Mouse (Mus musculus): ENCODE measurements around the gene Zmynd15. TPM values are rescaled to one million over a fixed set of nuclear protein-coding genes. Genes with fewer than 3 reads are reported as not detected.

The Zmynd15 gene
- polyA plus RNA-seq, 1 experiment = 31.2 TPM

DNA sequence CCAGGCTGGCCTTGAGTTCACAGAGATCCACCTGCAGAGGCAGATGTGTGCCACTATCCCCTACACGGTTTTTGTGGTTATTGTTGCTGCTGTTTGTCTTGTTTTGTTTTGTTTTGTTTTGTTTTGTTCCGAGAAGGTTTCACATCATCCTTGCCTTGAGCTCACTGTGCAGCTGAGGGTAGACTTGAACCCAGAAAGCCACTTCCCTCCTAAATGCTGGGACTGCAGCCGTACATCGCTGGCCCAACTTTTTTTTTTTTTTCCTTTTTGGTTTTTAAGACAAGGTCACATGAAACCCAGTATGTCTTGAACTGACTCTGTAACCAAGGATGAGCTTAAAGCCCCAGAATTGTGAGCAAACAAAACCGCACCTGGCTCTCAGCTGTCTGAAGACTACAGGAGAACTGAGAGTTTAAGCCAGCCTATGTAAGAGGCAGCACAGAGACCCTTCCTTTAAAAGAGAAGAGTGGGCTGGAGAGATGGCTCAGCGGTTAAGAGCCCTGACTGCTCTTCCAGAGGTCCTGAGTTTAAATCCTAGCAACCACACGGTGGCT is 47.8 kb downstream of the Zmynd15 start:
- Histone ChIP-seq H3K4me1 (replicated peaks; ENCODE audit: control insufficient read depth, insufficient read depth, low read length) (peaks cover 17% of the 10 kb centered on the region), H3K36me3 (ENCODE audit: control insufficient read depth, insufficient read depth, low read length) (no peaks in the 10 kb centered on the region), H3K4me3 (ENCODE audit: control insufficient read depth, insufficient read depth, low read length) (no peak overlapping the region), H3K27ac (ENCODE audit: control insufficient read depth, insufficient read depth, low read length) (peak overlapping the region; percentile 73; the same call in 1 of the 2 replicates), H3K27me3 (ENCODE audit: control insufficient read depth, insufficient read depth, low read length) (no peaks in the 10 kb centered on the region)
- peak; percentile 46 for DNase-seq
- TF ChIP-seq CTCF (IDR thresholded peaks at IDR 0.05; ENCODE audit: borderline replicate concordance, control insufficient read depth, extremely low read depth, insufficient read depth, low read length, poor library complexity) (no peak), POLR2A (IDR thresholded peaks at IDR 0.05; ENCODE audit: control insufficient read depth, extremely low read depth, insufficient read depth, low read length, poor library complexity) (no peak)
- WGBS = 55% methylated on average over 7 of the region's 7 CpGs

DNA sequence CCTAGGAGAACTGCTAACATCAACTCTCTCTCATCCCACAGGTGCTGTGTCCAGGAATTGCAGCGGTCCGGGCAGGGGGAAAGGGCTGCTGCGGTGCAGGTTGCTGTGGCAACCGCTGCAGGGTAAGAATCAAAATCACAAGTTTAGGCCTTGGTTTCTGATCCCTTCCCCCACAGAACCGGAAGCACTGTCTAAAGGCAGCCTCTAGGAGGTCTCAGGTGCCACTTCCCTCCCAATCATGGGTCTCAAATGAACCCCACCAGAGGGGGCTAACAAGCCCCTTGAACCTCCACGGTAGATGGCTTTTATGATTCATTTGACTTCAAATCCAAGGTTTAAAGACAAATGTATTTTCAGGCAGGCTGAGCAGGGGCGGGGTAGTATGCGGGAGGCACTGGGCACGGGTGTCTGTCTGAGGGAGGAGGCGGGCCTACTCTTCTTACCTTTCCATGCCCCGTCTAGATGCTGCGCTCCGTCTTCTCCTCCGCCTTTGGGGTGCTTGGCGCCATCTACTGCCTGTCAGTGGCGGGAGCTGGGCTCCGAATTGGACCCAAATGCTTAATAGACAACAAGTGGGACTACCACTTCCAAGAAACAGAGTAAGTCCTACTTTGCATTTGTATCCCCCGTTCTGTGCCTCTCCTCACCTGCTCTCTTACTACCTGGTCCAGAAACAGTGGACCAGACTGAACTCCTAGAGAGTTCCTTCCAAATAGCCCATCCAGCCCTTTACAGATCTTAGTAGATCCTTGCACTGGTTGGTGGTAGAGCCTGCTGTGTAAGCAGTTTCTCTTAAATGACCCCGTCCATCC is 50.7 kb downstream of the Zmynd15 start:
- H3K27ac ChIP-seq (ENCODE audit: control insufficient read depth, insufficient read depth, low read length) = no peak overlapping the region
- H3K27me3 ChIP-seq (ENCODE audit: control insufficient read depth, insufficient read depth, low read length) = no peaks in the 10 kb centered on the region
- peaks cover 15% of the 10 kb centered on the region for H3K4me1 ChIP-seq (replicated peaks; ENCODE audit: control insufficient read depth, insufficient read depth, low read length)
- WGBS = 19% methylated on average over 19 of the region's 19 CpGs
- no peak overlapping the region for H3K4me3 ChIP-seq (ENCODE audit: control insufficient read depth, insufficient read depth, low read length)
- H3K36me3 ChIP-seq (ENCODE audit: control insufficient read depth, insufficient read depth, low read length) = no peaks in the 10 kb centered on the region
- DNase-seq = peak; percentile 62
- TF ChIP-seq POLR2A (IDR thresholded peaks at IDR 0.05; ENCODE audit: control insufficient read depth, extremely low read depth, insufficient read depth, low read length, poor library complexity) (no peak), CTCF (IDR thresholded peaks at IDR 0.05; ENCODE audit: borderline replicate concordance, control insufficient read depth, extremely low read depth, insufficient read depth, low read length, poor library complexity) (peak; percentile 80; the same call in 1 of the 2 replicates)

- 96% methylated on average over 2 of the region's 2 CpGs for WGBS
- Histone ChIP-seq H3K36me3 (ENCODE audit: control insufficient read depth, insufficient read depth, low read length) (no peaks in the 10 kb centered on the region), H3K27me3 (ENCODE audit: control insufficient read depth, insufficient read depth, low read length) (no peaks in the 10 kb centered on the region), H3K27ac (ENCODE audit: control insufficient read depth, insufficient read depth, low read length) (no peak overlapping the region), H3K4me3 (ENCODE audit: control insufficient read depth, insufficient read depth, low read length) (no peak overlapping the region), H3K4me1 (replicated peaks; ENCODE audit: control insufficient read depth, insufficient read depth, low read length) (peaks cover 11% of the 10 kb centered on the region)
- no peak for DNase-seq
- no peak for TF ChIP-seq POLR2A (IDR thresholded peaks at IDR 0.05; ENCODE audit: control insufficient read depth, extremely low read depth, insufficient read depth, low read length, poor library complexity)
- no peak for TF ChIP-seq CTCF (IDR thresholded peaks at IDR 0.05; ENCODE audit: borderline replicate concordance, control insufficient read depth, extremely low read depth, insufficient read depth, low read length, poor library complexity)
Observed at GRCm38 (mm10) chr11:70511242-70511641, 52.0 kb downstream of the Zmynd15 start.

DNA sequence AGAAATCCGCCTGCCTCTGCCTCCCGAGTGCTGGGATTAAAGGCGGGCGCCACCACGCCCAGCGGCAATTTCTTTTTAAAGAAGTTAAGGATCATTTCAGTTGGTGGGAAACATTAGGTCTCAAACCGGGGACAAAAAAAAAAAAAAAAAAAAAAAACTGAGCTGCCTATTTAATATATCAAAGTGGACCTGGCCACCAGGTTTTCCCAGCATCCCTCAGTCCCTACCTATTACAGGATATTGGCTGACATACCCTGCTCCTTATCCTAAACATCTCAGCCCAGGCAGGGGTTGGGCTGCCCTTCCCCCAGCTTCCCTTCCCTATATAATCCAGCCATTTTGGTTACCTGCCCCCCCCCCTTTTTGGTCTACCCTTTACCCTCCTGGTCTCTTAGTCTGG is 52.6 kb downstream of the Zmynd15 start:
- Histone ChIP-seq H3K4me3 (ENCODE audit: control insufficient read depth, insufficient read depth, low read length) (no peak overlapping the region), H3K27ac (ENCODE audit: control insufficient read depth, insufficient read depth, low read length) (no peak overlapping the region), H3K27me3 (ENCODE audit: control insufficient read depth, insufficient read depth, low read length) (no peaks in the 10 kb centered on the region), H3K36me3 (ENCODE audit: control insufficient read depth, insufficient read depth, low read length) (no peaks in the 10 kb centered on the region), H3K4me1 (replicated peaks; ENCODE audit: control insufficient read depth, insufficient read depth, low read length) (peaks cover 11% of the 10 kb centered on the region)
- DNase-seq = no peak
- TF ChIP-seq CTCF (IDR thresholded peaks at IDR 0.05; ENCODE audit: borderline replicate concordance, control insufficient read depth, extremely low read depth, insufficient read depth, low read length, poor library complexity) = no peak
- no peak for TF ChIP-seq POLR2A (IDR thresholded peaks at IDR 0.05; ENCODE audit: control insufficient read depth, extremely low read depth, insufficient read depth, low read length, poor library complexity)
- WGBS = 93% methylated on average over 7 of the region's 7 CpGs

DNA sequence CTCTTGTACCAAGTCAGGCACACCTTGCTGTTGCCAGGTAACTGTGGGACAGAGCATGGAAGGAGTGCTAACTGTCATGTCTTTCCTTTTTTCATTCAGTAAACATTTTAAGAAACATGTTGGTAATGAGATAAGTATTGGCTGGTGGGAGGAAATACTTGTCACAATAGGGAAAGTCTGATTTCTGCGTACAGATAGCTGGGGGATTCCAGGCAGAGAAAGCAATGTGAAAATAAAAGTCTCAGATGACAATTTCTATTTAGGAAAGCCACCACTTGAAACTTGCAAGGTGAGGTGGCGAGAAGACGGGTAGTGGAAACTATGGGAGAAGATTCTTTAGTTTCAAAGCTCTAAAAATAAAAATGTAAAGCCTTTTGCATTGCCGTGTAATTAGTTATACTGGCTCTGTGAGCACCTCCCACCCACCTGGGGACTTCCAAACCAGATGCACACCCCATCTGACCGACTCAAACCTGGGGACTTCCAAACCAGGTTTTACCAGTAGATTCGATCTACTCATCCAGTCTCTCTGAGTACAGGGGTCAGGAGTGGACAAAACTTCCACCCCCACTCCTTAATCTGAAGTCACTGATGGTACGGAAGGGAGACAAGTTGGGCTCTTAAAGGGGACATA is 53.6 kb downstream of the Zmynd15 start:
- 78% methylated on average over 7 of the region's 7 CpGs for WGBS
- Histone ChIP-seq H3K4me1 (replicated peaks; ENCODE audit: control insufficient read depth, insufficient read depth, low read length) (peaks cover 7% of the 10 kb centered on the region), H3K27me3 (ENCODE audit: control insufficient read depth, insufficient read depth, low read length) (no peaks in the 10 kb centered on the region), H3K27ac (ENCODE audit: control insufficient read depth, insufficient read depth, low read length) (no peak overlapping the region), H3K36me3 (ENCODE audit: control insufficient read depth, insufficient read depth, low read length) (no peaks in the 10 kb centered on the region), H3K4me3 (ENCODE audit: control insufficient read depth, insufficient read depth, low read length) (no peak overlapping the region)
- TF ChIP-seq POLR2A (IDR thresholded peaks at IDR 0.05; ENCODE audit: control insufficient read depth, extremely low read depth, insufficient read depth, low read length, poor library complexity) = no peak
- TF ChIP-seq CTCF (IDR thresholded peaks at IDR 0.05; ENCODE audit: borderline replicate concordance, control insufficient read depth, extremely low read depth, insufficient read depth, low read length, poor library complexity) = no peak
- no peak for DNase-seq

GRCm38 (mm10) chr11:70513520-70513919 is 54.3 kb downstream of the Zmynd15 start:
- no peak for DNase-seq
- 84% methylated on average over 11 of the region's 11 CpGs for WGBS
- Histone ChIP-seq H3K4me3 (ENCODE audit: control insufficient read depth, insufficient read depth, low read length) (no peak overlapping the region), H3K27ac (ENCODE audit: control insufficient read depth, insufficient read depth, low read length) (peak overlapping the region; percentile 45; the same call in 1 of the 2 replicates), H3K36me3 (ENCODE audit: control insufficient read depth, insufficient read depth, low read length) (no peaks in the 10 kb centered on the region), H3K4me1 (replicated peaks; ENCODE audit: control insufficient read depth, insufficient read depth, low read length) (peaks cover 5% of the 10 kb centered on the region), H3K27me3 (ENCODE audit: control insufficient read depth, insufficient read depth, low read length) (no peaks in the 10 kb centered on the region)
- TF ChIP-seq POLR2A (IDR thresholded peaks at IDR 0.05; ENCODE audit: control insufficient read depth, extremely low read depth, insufficient read depth, low read length, poor library complexity) (no peak), CTCF (IDR thresholded peaks at IDR 0.05; ENCODE audit: borderline replicate concordance, control insufficient read depth, extremely low read depth, insufficient read depth, low read length, poor library complexity) (no peak)
